Mouse (Mus musculus) CD4-positive helper T cell, adult 2 months (primary cell): ENCODE measurements around the gene Ddx11.

Experiments used
- DNase-seq: peaks from one replicate; pipeline ENCODE4 v3.0.0-alpha.2; 2012; ENCODE audit warnings: low read depth, missing footprints, low spot score

The Ddx11 gene

DNA sequence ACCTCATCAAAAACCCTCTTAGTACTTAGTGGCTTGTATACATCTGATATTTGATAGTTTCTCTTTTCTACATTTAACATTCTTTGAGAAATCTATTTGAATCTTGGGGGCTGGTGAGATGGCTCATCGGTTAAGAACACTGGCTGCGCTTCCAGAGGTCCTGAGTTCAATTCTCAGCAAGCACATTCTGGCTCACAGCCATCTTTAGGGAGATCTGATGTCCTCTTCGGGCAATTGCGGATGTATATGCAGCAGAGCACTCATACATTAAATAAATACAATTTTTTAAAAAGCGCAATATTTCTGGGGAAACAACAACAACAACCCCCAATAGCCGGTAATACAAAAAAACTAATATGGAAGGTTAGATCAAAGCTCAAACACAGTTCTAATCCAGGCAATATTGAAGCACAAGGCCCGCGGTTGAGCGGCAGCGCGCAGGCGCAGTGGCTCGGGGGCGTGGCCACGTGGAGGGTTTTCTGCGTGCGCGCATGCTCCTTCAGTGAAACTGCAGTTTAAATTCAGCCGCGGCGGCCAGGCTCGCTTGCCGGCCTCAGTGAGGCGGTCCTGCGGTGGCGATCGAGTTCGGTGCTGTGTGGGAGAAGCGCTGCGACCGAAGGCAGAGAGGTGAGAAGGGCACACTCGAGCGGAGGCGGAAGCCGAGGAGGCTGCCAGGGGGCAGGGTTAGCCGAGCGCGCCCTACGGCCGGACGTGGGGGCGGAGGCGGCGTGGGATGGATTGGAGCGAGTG is at the start of gene Ddx11:
Gene Ddx11 (plus strand): TSS at position 455 of the 750 bp plus-strand sequence.
- DNase-seq = peak; percentile 92

- peak; percentile 77 for DNase-seq
Measured at GRCm38 (mm10) chr17:66073971-66074370, 49.3 kb upstream of the Ddx11 start.

- DNase-seq = peak; percentile 59
Measured at GRCm38 (mm10) chr17:66075827-66076173, 47.5 kb upstream of the Ddx11 start.

- peak; percentile 71 for DNase-seq
Measured at GRCm38 (mm10) chr17:66076174-66076927, 47.0 kb upstream of the Ddx11 start.

DNA sequence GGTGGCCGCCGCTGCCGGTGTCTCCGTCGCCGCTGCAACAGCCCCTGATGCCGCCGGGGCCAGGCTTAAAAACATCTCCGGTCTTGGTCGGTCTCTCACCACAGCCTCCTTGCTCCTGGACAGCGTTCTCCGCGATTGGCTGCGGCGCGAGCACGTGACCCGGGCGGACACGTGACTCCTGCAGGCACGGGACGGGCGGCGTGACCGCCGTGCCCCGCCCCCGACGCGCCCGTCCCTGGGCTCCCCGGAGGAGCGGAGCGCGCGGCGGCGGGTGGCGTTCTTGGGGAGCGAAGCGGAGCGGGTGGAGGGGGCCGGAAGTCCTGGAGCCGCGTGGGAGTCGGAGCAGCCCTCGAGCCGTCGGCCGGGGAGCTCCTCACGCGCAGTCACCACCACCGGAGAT is 46.4 kb upstream of the Ddx11 start, which contains the start of gene Ankrd12:
Gene Ankrd12 (minus strand): TSS at position 156 of the 400 bp plus-strand sequence.
- peak; percentile 98 for DNase-seq

GRCm38 (mm10) chr17:66077437-66077850 is 45.9 kb upstream of the Ddx11 start:
- DNase-seq = no peak

DNA sequence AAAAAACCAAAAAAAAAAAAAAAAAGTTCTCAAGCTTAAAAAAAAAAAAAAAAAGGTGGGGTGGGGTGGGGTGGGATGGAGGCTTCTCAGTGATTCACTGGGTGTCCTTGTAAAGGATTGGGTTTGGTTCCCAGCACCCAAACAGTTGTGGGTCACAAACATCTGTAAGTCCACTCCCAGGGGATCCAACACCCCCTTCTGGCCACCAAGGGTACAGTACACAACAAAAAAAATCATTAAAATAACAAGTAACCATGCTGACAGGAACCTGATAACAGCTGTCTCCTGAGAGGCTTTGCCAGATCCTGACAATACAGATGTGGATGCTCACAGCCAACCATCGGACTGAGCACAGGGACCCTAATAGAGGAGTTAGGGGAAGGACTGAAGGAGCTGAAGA is 38.8 kb upstream of the Ddx11 start:
- DNase-seq = no peak

- no peak for DNase-seq
Measured at GRCm38 (mm10) chr17:66085038-66085437, 38.3 kb upstream of the Ddx11 start.

GRCm38 (mm10) chr17:66090251-66090650 is 33.1 kb upstream of the Ddx11 start:
- DNase-seq = no peak

DNA sequence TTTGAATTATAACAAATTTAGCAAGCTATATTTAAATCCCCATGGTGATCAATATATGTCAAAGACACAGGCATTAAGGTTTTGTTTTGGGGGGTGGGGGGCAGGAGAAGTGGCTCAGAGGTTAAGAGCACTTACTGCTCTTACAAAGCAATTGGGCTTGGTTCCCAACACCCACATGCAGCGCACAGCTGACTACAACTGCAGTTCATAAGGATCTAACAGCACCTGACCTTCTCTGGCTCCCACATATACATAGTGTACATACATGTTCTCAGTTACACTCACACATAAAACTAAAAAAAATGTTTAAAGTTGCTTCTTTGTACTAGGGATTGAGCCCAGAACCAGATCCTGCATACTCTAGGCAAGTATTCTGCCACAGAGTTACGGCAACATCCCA is 31.9 kb upstream of the Ddx11 start:
- no peak for DNase-seq

GRCm38 (mm10) chr17:66092065-66092464 is 31.3 kb upstream of the Ddx11 start:
- DNase-seq = no peak

DNA sequence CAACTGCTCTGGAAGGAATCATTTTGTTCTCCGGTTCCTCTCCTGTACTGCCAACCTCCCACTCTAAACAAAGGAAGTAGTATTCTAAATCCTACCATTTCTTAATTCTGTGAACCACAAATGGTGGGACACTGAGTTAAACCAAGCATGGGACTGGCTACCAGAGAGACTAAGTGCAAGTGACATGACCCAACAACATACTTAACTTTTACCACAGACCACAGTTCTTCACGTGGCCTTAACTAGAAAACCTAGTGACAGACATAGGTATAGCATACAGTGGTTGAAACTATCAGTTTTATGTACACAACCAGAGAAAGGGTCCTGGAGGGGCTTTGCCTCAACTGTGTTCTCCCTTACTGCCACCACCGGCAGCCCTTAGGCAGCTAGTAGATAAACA is 30.7 kb upstream of the Ddx11 start:
- DNase-seq = no peak

GRCm38 (mm10) chr17:66100566-66101379 is 22.5 kb upstream of the Ddx11 start:
- DNase-seq = no peak

- DNase-seq = peak; percentile 98
Measured at GRCm38 (mm10) chr17:66101380-66102330, 21.7 kb upstream of the Ddx11 start, which contains the start of gene Ndufv2. TSS of gene Ndufv2 (minus strand) at chr17:66101559.

- no peak for DNase-seq
Measured at GRCm38 (mm10) chr17:66104076-66104475, 19.2 kb upstream of the Ddx11 start.

- peak; percentile 75 for DNase-seq
Measured at GRCm38 (mm10) chr17:66106601-66107267, 16.6 kb upstream of the Ddx11 start.

- no peak for DNase-seq
Measured at GRCm38 (mm10) chr17:66107466-66107865, 15.9 kb upstream of the Ddx11 start.

DNA sequence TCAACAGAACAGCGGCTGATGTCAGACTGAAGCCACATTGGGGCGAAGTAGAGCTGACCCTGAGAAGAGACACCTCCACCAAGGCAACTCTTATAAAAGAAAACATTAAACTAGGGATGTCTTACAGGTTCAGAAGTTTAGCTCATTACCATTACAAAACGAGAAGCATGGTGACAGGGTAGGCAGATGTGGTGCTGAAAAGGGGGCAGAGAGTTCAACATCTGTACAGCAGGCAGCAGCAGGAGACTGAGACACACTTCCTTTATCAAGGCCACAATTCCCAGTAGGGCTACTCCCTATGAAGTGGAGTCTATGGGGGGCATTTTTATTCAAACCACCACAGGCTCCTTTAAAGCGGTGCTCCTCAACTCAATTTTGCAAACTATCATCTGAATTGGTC is 15.1 kb upstream of the Ddx11 start:
- no peak for DNase-seq

GRCm38 (mm10) chr17:66110746-66111145 is 12.6 kb upstream of the Ddx11 start:
- peak; percentile 52 for DNase-seq

- DNase-seq = peak; percentile 92
Measured at GRCm38 (mm10) chr17:66111402-66111959, 11.8 kb upstream of the Ddx11 start, which contains the start of gene Washc1. TSS of gene Washc1 (plus strand) at chr17:66111545.
